Mouse (Mus musculus): Measurements from ENCODE around the gene Litaf.
"Not testable (repeated sequence)": the region's sequence is repeated elsewhere in the genome, so short reads cannot be mapped to it uniquely, and the experiment has no call there.

The Litaf gene

DNA sequence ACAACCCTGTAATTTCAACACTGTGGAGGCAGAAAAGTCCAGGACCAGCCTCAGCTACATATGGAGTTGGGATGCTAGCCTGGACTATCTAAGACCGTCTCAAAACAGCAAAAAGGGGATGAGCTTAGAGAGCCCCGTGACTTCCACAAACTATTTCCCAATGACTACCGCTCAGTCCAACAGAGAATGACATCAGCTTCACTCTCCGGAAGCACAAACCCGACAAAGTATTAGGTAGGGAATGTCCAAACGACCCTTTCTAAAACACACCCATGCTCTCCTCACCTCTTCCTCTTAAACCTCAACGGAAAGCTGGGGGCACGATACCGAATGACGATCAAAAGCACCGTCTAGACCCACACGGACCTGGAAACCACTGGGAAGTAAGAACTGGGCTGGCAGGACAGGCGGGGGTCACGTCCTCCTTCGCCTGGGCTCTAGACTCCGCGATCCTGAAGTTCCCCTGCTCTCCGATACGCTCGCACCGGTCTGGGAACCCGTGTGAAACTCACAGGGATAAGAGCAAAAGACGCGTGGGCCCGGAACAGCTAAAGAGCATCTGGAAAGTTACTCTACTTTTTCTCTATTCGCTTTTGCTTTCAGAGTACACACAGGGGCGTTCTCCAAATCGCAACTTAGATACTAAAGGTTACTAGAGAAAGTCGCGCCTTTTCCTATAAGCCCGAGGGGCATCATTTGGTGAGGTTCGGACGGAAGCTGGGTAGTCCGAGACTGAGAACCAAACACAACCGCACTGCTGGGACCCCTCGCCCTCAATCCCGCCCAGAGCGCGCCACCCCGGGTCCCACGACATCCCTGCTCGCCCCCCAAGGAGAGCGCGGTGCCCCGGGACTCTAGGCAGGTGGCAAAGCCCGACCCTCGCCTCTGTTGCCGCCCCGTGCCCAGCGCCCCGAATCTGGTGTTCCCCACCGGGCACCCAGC is 73.6 kb downstream of the Litaf start:
- in situ Hi-C loops (cut with MboI, MseI) = no loop called here

DNA sequence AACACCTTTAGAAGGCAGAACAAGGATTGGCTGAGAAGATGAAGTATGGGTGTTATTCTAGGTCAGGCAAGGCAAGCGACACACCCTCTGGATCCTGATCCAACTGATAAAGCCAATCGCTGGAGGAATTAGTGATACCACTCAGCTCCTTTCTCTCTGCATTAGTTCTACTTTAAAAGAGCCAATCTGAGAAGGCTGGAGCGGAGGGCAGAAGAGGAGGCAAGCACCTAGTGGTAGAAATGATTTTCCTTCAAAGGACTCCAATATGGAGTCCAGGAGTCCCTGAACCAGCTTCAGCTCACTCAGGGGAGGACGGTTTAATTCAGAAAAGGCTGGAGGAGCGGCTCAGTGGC is 74.2 kb downstream of the Litaf start:
- in situ Hi-C loops (cut with MboI, MseI) = no loop called here

DNA sequence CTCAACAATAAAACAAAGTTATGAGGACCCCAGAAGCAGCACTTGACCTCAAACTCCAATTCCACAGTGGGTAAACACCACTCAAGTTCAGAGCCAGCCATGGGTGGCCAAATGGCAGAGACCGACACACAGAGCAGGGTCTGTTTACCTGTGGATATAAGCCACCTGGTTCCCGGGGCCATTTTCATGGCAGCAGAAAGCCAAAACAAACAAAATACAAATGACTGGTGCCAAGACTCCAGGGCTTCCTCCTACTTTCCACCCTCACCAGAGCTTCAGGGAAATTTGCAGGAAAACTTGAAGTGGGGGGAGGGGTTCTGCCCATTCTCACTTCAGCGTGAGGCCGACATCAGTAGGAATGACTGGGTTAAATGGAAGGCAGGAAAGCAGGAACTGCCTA is 75.2 kb downstream of the Litaf start:
- in situ Hi-C loops (cut with MboI, MseI) = no loop called here

DNA sequence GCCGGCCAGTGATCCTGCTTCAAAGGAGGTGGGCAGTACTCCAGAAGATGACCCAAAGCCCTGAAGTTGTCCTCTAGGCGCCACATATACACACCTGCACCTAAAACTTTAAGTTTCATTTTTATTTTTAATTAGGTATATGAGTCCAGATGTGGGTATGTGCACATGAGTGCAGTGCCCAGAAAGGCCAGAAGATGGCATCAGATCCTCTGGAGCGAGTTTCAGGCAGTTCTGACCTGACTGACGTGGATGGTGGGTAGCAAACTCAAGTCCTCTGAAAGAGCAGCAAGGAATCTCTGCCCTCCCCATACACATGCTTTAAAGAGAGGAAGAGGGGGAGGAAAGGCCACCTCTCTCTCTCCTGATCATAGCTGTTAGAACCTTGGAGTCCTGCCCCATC is 76.1 kb downstream of the Litaf start:
- in situ Hi-C loops (cut with MboI, MseI) = no loop called here

- in situ Hi-C loops (cut with MboI, MseI) = no loop called here
Measured at GRCm38 (mm10) chr16:10989361-10989760, 76.6 kb downstream of the Litaf start.

DNA sequence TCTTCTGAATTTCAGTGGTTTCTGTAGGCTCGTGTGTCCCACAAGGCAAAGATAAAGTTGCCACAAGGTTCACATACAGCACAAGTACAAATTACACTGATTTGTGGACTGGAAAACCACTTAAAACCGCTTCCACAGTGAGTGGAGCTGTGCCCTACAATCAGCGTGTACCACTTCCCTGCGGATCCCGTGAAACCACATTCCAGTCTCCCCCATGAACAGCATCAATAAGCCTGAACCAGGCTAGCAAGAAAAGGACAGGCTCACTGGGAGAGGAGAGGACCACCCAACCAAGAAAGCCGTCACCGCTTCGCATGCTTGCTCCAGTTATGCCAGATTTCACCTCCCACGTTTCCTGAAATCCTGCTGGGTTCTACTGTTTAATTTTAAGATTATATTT is 77.7 kb downstream of the Litaf start:
- in situ Hi-C loops (cut with MboI, MseI) = no loop called here

DNA sequence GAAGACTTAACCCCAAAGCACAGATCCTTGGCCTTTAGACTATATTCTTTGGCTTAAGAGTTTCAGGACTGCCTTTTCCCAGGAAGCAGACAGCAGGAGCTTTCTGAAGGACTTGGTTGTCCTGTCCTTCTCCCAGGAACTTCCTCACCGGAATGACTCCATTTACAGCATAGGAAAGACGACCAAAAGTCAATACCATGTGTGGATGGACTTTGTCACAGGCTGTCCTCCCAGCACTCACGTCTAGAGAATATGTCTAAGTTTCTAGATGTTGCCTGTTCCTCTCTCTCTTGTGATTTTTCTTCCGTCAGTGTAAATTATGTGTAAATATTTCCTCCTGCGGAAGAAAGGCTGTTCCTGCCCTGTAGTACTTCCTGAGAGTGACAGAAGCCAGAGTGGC is 81.4 kb downstream of the Litaf start:
- in situ Hi-C loops (cut with MboI, MseI) = no loop called here

- in situ Hi-C loops (cut with MboI, MseI) = no loop called here
Measured at GRCm38 (mm10) chr16:10981493-10982070, 84.4 kb downstream of the Litaf start.

- in situ Hi-C loops (cut with MboI, MseI) = no loop called here
Measured at GRCm38 (mm10) chr16:10979064-10979803, 86.7 kb downstream of the Litaf start.

- in situ Hi-C loops (cut with MboI, MseI) = no loop called here
Measured at GRCm38 (mm10) chr16:10977877-10978276, 88.1 kb downstream of the Litaf start.

GRCm38 (mm10) chr16:10976202-10976631 is 89.7 kb downstream of the Litaf start:
- in situ Hi-C loops (cut with MboI, MseI) = no loop called here

DNA sequence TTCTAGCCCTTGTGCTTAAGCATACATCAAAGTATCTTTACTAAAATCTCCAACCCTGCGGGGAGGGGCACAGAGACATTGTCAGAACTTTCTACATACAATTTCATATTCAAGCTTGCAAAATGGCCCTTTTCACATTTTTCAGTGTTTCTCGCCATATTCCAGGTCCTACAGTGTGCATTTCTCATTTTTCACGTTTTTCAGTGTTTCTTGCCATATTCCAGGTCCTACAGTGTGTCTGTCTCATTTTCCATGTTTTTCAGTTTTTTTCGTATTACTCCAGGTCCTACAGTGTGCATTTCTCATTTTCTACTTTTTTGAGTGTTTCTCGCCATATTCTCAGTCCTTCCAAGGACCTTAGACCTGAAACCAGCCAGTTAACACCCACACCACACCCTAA is 91.0 kb downstream of the Litaf start:
- in situ Hi-C loops (cut with MboI, MseI) = no loop called here

- in situ Hi-C loops (cut with MboI, MseI) = no loop called here
Measured at GRCm38 (mm10) chr16:10974037-10974446, 91.9 kb downstream of the Litaf start.

DNA sequence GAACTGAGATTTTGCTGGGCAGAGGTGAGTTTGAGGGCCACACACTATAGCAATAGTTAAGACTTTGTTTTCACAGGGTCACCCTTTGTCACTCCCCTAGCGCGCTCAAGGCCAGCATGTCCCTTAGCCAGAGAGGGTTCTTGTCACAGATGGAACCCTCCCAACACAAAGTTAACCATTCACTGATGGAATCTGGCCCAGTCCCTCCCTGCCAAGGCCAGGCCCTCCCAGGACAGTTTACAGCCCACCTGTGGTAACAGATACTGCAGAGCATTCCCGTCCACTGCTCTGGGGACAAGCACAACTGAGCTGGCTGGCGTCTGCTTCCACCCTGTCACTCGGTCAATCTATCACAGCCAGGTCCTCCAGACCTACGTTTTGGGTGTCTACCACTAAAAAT is 93.7 kb downstream of the Litaf start:
- in situ Hi-C loops (cut with MboI, MseI) = no loop called here

GRCm38 (mm10) chr16:10969944-10970343 is 96.0 kb downstream of the Litaf start:
- in situ Hi-C loops (cut with MboI, MseI) = not testable (repeated sequence)

DNA sequence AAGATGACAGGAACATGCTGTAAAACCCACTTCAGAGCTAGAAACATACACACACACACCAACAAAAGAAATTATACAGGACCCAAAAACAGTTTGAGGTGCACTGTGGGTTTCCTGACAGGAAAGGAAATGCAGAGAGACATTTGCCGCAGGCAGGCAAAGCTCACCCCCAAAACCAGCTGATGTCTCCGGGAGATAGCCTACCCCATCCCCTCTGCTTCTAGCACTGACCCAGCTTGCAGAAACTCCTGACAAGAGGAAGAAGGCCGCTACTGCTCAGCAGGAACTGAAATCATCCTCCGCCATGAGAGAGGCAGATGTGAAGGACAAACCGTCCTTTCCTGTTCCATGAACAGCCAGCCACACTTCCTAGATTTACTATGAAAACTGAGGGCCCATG is 96.6 kb downstream of the Litaf start:
- in situ Hi-C loops (cut with MboI, MseI) = no loop called here

GRCm38 (mm10) chr16:10968299-10968698 is 97.7 kb downstream of the Litaf start:
- in situ Hi-C loops (cut with MboI, MseI) = no loop called here

GRCm38 (mm10) chr16:10967756-10968155 is 98.2 kb downstream of the Litaf start:
- in situ Hi-C loops (cut with MboI, MseI) = no loop called here

GRCm38 (mm10) chr16:10967013-10967412 is 98.9 kb downstream of the Litaf start:
- in situ Hi-C loops (cut with MboI, MseI) = no loop called here

DNA sequence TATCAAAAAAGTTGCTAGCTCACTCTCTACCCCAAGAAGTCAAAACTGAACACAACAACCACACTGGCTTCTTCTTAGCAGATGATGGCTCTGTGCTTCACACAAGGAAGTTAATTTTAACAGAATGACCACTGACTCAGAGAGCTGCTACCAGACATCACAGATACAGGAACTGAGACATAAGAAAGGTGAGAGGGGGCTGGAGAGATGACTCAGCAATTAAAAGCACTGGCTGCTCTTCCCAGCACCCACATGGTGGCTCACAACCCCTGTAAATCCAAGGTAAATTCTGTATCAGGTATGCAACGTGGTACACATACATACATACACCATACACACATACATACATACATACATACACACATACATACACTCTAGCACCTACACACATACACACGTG is 100.9 kb downstream of the Litaf start:
- in situ Hi-C loops (cut with MboI, MseI) = no loop called here

- in situ Hi-C loops (cut with MboI, MseI) = no loop called here
Measured at GRCm38 (mm10) chr16:10960916-10961315, 105.0 kb downstream of the Litaf start.

- in situ Hi-C loops (cut with MboI, MseI) = no loop called here
Measured at GRCm38 (mm10) chr16:10958763-10959440, 107.1 kb downstream of the Litaf start.
